Mouse (Mus musculus) lung, embryonic 15.5 days (tissue): ENCODE data around the gene Cdh19. TPM values are rescaled to one million over a fixed set of nuclear protein-coding genes. Genes with fewer than 3 reads are reported as not detected.

Source experiments
- ATAC-seq: fragments of 200-750 bp; cut with Nextera tagmentation; 2 replicates; pipeline ENCODE4 v1.8.0; 2017; ENCODE audit warnings: moderate number of reproducible peaks, borderline replicate concordance; ENCODE audit not compliant: low FRiP score, low TSS enrichment; ENCODE audit errors: extremely low read depth
- H3K27ac ChIP-seq: fragments of 300-500 bp; sonication (generic); 2 replicates; pipeline ENCODE4 v1.5.1; 2015; ENCODE audit warnings: moderate library complexity, mild to moderate bottlenecking, inconsistent platforms
- H3K27me3 ChIP-seq: fragments of 300-500 bp; sonication (generic); 2 replicates; pipeline ENCODE4 v1.6.1; 2015; ENCODE audit warnings: inconsistent platforms
- H3K36me3 ChIP-seq: fragments of 300-500 bp; sonication (generic); 2 replicates; pipeline ENCODE4 v1.6.1; 2015; ENCODE audit warnings: inconsistent platforms
- H3K4me1 ChIP-seq: fragments of 300-500 bp; sonication (generic); 2 replicates; pipeline ENCODE4 v1.6.1; 2015; ENCODE audit warnings: inconsistent platforms
- H3K4me2 ChIP-seq: fragments of 300-500 bp; sonication (generic); 2 replicates; pipeline ENCODE4 v1.6.1; 2015; ENCODE audit warnings: inconsistent platforms, mild to moderate bottlenecking, moderate library complexity
- H3K4me3 ChIP-seq: fragments of 300-500 bp; sonication (generic); 2 replicates; pipeline ENCODE4 v1.5.1; 2015; ENCODE audit warnings: mild to moderate bottlenecking, inconsistent platforms
- H3K9ac ChIP-seq: fragments of 300-500 bp; sonication (generic); 2 replicates; pipeline ENCODE4 v1.6.1; 2015; ENCODE audit warnings: inconsistent platforms
- H3K9me3 ChIP-seq: fragments of 300-500 bp; sonication (generic); 2 replicates; pipeline ENCODE4 v1.6.1; 2016; ENCODE audit warnings: inconsistent platforms
- WGBS: fragments of 180-500 bp; shearing (Covaris S2); methylation state at CpG from one replicate; pipeline ENCODE4 v1.1.7; 2015; 5-methylcytosine and 5-hydroxymethylcytosine counted together
- polyA plus RNA-seq: library from polyadenylated mRNA; unstranded; fragments of >200 nt; fragmentation: Nextera tagmentation; extraction: Ambion mirVana; gene quantifications from 2 replicates; pipeline ENCODE4 v1.2.1, GENCODE M21; 2015

Gene Cdh19
- polyA plus RNA-seq = 0.18 and 0.19 TPM in 2 replicates

DNA sequence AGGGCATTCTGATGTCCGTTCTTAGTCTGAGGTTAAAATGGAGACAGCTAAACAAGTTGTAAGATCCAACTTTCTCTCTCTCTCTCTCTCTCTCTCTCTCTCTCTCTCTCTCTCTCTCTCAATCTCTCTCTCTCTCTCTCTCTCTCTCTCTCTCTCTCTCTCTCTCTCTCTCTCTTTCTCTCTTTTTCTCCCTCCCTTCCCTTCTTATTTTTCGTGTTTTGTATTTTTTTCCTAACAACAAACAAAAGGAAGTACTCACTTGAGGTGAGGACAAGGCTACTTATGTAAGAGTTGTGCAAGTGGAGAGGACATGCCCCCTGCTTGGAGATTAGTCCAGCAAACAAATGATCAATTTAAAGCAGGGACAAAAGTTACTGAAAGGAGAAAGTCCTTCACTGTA, at the start of gene Cdh19:
Cdh19 (minus strand) TSS at position 101 of the 400 bp plus-strand sequence.
- H3K4me2 ChIP-seq = no peak within 1 kb of the TSS

DNA sequence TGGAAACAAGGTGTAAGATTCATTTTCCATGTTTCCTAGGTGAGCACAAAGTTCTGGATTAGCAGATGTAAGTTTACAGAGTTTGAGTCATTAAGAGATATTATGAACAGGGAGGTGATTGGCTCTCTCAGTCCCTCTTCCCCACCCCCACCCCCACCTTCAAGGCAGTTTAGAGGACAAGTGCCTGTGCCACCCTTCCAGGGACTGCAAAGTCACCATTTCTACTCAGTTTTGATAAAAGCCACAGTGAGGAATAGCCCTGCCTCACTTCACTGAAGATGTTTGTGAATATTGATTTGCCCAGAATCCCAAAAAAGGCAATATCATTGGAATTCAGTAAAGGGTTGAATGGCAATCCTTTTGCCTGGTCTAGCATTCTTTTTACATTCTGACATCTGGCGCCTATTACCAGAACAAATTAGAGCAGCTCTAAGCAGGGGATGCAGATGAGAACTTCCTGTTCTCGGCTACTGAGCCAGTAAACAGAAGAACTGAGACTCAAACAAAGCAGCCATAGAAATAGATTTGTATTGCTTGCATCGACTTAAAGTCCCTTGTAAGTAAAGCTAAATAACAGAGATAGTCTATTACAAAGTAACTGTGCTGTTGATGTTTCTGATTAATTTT, 43.2 kb upstream of the Cdh19 start:
- ATAC-seq = no peak
- Histone ChIP-seq H3K9me3 (no peaks in the 10 kb centered on the region), H3K4me1 (no peaks in the 10 kb centered on the region), H3K36me3 (no peaks in the 10 kb centered on the region), H3K9ac (no peak overlapping the region), H3K4me3 (no peak overlapping the region), H3K27me3 (no peaks in the 10 kb centered on the region), H3K4me2 (no peak overlapping the region), H3K27ac (no peak overlapping the region)
- WGBS = 53% methylated on average over 3 of the region's 3 CpGs

More for the DNA sequence above, at the start of gene Cdh19:
- no peaks in the 10 kb centered on the region for H3K9me3 ChIP-seq
- H3K27me3 ChIP-seq = no peaks in the 10 kb centered on the region
- H3K4me1 ChIP-seq = no peaks in the 10 kb centered on the region
- no peak within 1 kb of the TSS for H3K27ac ChIP-seq
- H3K36me3 ChIP-seq = no peaks in the 10 kb centered on the region
- WGBS = 38% methylated on average over 2 of the region's 2 CpGs
- no peak within 1 kb of the TSS for H3K9ac ChIP-seq
- H3K4me3 ChIP-seq = no peak within 1 kb of the TSS
- no peak for ATAC-seq

DNA sequence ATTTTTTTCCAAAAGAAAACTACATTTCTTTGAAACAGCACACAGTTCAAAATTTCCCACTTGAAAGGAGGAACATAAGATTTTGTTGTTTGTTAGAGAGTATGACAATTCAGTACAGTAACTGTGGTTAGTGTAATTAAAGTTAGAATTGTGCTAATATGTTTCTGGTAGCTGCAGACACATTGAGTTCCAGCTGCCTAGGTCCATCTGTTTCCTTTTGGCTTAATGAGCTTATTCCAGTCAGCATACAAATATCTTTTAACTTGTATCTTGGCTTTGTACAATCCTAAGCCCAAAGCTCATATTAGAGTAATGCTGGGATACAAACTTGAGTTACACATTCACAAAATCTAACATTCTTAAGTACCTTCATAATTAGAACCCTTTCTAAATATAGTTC, 40.3 kb upstream of the Cdh19 start:
- no peaks in the 10 kb centered on the region for H3K36me3 ChIP-seq
- no peak overlapping the region for H3K27ac ChIP-seq
- H3K4me3 ChIP-seq = no peak overlapping the region
- H3K4me2 ChIP-seq = no peak overlapping the region
- no peaks in the 10 kb centered on the region for H3K27me3 ChIP-seq
- H3K9me3 ChIP-seq = no peaks in the 10 kb centered on the region
- no peaks in the 10 kb centered on the region for H3K4me1 ChIP-seq
- ATAC-seq = no peak
- H3K9ac ChIP-seq = no peak overlapping the region

DNA sequence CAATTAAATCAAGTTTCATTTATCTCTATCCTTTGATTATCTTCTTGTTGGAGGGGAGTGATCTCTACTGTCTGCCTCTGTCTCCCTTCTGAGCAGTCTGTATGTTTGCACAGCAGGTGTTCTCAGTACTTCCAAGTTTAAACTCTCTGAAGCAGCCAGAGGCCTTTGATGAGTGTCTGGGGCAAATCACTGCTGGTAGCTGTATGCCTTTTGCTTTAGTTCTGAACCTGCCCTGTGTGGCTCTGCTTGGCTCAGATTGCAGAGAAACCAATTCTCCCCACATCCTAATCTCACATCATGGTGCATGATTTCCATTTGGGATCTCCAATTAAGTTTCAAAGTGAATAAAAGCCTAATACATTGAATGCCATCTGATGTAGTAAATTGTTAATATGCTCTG, 12.4 kb upstream of the Cdh19 start:
- no peak overlapping the region for H3K4me3 ChIP-seq
- no peak overlapping the region for H3K4me2 ChIP-seq
- no peaks in the 10 kb centered on the region for H3K4me1 ChIP-seq
- ATAC-seq = no peak
- no peaks in the 10 kb centered on the region for H3K36me3 ChIP-seq
- H3K27ac ChIP-seq = no peak overlapping the region
- H3K9me3 ChIP-seq = no peaks in the 10 kb centered on the region
- no peak overlapping the region for H3K9ac ChIP-seq
- H3K27me3 ChIP-seq = no peaks in the 10 kb centered on the region

DNA sequence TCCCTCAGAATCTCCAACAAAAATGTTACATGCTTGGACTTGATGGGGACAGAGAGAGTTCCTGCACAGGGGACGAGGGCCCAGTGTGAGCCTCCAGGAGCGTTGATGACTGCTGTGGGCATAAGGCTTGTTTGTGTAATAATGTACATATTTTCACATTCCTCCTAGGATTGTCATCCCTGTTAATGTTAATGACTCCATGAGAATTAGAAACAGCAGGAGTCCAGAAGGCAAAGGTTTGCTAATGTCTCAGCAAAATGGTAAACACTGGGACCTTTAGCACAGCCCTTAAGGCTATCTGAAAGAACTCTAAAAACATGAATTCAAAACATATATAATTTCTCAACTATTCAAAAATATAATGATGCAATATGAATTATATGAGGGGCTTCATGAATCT, 8.2 kb downstream of the Cdh19 start:
- H3K27me3 ChIP-seq = no peaks in the 10 kb centered on the region
- no peak overlapping the region for H3K4me2 ChIP-seq
- H3K36me3 ChIP-seq = no peaks in the 10 kb centered on the region
- no peaks in the 10 kb centered on the region for H3K9me3 ChIP-seq
- no peak overlapping the region for H3K4me3 ChIP-seq
- no peak overlapping the region for H3K27ac ChIP-seq
- WGBS = 76% methylated on average over 2 of the region's 2 CpGs
- no peak overlapping the region for H3K9ac ChIP-seq
- no peak for ATAC-seq
- no peaks in the 10 kb centered on the region for H3K4me1 ChIP-seq

DNA sequence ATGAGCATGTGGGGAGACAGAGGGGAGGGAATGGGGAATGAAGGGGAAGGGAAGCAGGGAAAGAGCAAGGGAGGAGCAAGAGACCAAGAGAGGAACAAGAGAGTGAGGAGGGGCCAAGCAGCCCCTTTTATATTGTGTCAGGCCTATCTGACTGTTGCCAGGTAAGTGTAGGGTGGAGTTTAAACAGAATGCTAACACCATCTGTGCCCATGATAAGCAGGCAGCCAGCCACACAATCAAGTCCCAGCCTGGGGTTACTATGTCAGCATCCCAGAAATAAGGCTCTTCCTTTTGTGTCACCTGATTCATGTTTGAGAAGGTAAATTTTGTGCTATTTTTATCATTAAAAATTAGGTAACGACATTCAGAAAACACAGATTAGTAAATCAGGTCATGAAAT, 67.6 kb downstream of the Cdh19 start:
- Histone ChIP-seq H3K4me2 (no peak overlapping the region), H3K27ac (no peak overlapping the region), H3K9me3 (no peaks in the 10 kb centered on the region), H3K9ac (no peak overlapping the region), H3K4me3 (no peak overlapping the region), H3K27me3 (no peaks in the 10 kb centered on the region), H3K4me1 (no peaks in the 10 kb centered on the region), H3K36me3 (no peaks in the 10 kb centered on the region)
- WGBS = 85% methylated on average over 1 of the region's 1 CpGs
- no peak for ATAC-seq

DNA sequence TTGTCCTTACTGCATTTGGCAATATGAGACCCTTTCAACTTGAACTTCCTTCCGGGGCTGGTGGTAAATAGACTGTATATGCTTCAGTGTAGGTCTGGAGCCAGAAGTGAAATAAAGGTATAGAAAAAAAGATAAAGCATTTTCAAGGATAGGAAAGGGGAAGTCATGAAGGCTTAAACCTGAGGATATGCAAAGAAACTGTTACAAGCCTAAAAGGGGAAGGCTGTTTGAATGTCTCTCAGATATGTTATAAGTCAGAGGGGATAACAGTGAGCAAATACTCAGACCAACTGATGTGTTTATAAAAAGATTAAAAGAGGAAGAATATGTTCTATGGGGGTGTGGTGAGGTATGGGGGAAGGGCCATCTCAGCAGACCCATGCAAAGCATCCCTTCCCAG, 68.2 kb downstream of the Cdh19 start:
- ATAC-seq = no peak
- Histone ChIP-seq H3K27ac (no peak overlapping the region), H3K4me3 (no peak overlapping the region), H3K9me3 (no peaks in the 10 kb centered on the region), H3K9ac (no peak overlapping the region), H3K4me2 (no peak overlapping the region), H3K36me3 (no peaks in the 10 kb centered on the region), H3K27me3 (no peaks in the 10 kb centered on the region), H3K4me1 (no peaks in the 10 kb centered on the region)
- 67% methylated on average over 1 of the region's 1 CpGs for WGBS

DNA sequence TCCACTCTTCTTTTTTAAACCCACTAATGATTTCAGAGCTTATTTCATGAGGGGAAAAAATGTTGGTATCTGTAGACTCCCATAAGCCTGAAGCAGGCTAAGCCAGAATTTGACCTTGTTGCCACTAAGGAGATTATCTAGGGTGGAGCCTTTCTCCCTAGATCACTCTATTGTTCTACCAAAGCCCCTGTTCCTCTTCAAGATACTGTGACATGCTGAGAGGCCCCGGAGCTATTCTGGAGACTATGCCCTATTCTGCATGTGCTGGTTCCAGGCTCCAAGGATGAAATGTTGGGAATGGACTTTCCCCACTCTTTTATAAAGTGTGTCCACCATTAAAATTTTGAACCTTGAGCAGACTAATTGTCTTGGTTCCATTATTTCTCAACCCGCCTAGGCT, 73.1 kb downstream of the Cdh19 start:
- Histone ChIP-seq H3K27me3 (no peaks in the 10 kb centered on the region), H3K27ac (no peak overlapping the region), H3K36me3 (no peaks in the 10 kb centered on the region), H3K9me3 (no peaks in the 10 kb centered on the region), H3K4me2 (no peak overlapping the region), H3K9ac (no peak overlapping the region), H3K4me1 (no peaks in the 10 kb centered on the region), H3K4me3 (no peak overlapping the region)
- WGBS = 88% methylated on average over 2 of the region's 2 CpGs
- no peak for ATAC-seq
